Mouse (Mus musculus) CD4-positive, CD25-positive, alpha-beta regulatory T cell, adult 2 months (primary cell): ENCODE results near the gene Chek1.

Experiments used
- DNase-seq: peaks from one replicate; pipeline ENCODE4 v3.0.0-alpha.2; 2012; ENCODE audit warnings: low read depth, low spot score

The Chek1 gene

GRCm38 (mm10) chr9:36727034-36727755 lies at the start of gene Chek1:
Gene Chek1, minus strand, starts transcription at chr9:36727065.
- peak; percentile 21 for DNase-seq

GRCm38 (mm10) chr9:36769048-36769413 lies 42.2 kb upstream of the Chek1 start:
- peak; percentile 3 for DNase-seq

GRCm38 (mm10) chr9:36768156-36769047 lies 41.5 kb upstream of the Chek1 start:
- DNase-seq, result no peak

- peak; percentile 100 for DNase-seq
Measured at GRCm38 (mm10) chr9:36767203-36768143, 40.6 kb upstream of the Chek1 start, which contains the start of gene Stt3a. Gene Stt3a, minus strand, starts transcription at chr9:36767679.

- no peak for DNase-seq
Measured at GRCm38 (mm10) chr9:36764378-36764777, 37.5 kb upstream of the Chek1 start.

GRCm38 (mm10) chr9:36726131-36727033 lies 483 bp downstream of the Chek1 start:
- DNase-seq, result peak; percentile 92

- DNase-seq, result peak; percentile 11
Measured at GRCm38 (mm10) chr9:36716624-36717023, 10.2 kb downstream of the Chek1 start.

- no peak for DNase-seq
Measured at GRCm38 (mm10) chr9:36707304-36707703, 19.6 kb downstream of the Chek1 start.

- no peak for DNase-seq
Measured at GRCm38 (mm10) chr9:36705923-36706322, 20.9 kb downstream of the Chek1 start.

- no peak for DNase-seq
Measured at GRCm38 (mm10) chr9:36694276-36694675, 32.6 kb downstream of the Chek1 start.

GRCm38 (mm10) chr9:36692920-36693319 lies 33.9 kb downstream of the Chek1 start, which contains the start of gene Acrv1:
Gene Acrv1, plus strand, starts transcription at chr9:36693220.
- no peak for DNase-seq

- DNase-seq, result no peak
Measured at GRCm38 (mm10) chr9:36687329-36687728, 39.5 kb downstream of the Chek1 start.

GRCm38 (mm10) chr9:36681424-36681823 lies 45.4 kb downstream of the Chek1 start:
- no peak for DNase-seq
